In the genomic region with DNA sequence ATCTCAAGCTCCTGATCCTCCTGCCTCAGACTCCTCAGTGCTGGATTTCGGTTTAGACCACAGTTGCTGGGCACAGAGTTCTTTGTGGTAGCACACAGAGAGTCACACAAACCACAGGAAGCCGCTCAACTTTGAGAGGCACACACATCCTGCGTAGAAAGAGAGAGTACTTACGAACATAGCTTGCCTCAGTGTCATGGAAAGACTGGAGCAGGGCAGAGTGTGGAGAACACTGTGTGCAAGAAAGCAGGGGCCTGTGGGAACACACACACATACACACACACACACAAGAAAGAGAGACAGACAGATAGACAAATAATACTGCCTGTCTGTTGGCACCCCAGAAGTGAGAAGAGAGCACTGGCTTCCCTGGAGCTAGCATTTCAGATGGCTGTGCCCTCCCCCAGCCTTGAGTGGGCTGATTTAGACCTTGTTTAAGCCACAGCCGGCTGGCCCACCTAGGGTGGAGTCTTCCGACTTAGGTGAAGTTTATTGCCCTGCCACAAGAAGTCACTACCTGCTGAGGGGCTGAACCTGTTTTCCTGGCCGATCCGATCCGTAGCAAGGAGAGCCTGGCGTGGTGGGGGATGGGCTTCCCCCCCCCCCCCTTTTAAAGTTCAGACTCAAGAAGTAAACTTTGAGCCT, we compare ENCODE assay signal across 15 mouse cellular contexts. TPM values are rescaled to one million over a fixed set of nuclear protein-coding genes. Genes with fewer than 3 reads are reported as not detected.
DNase-seq lines count a peak whose midpoint lies in the region; ATAC-seq and TF ChIP-seq lines count a peak whose summit lies in the region.
"Had no signal": no experiment of that assay in that cellular context is flagged by ENCODE, and none has a peak within 500 bp of the region (broad histone marks: within the 10 kb centered on the region; RNA-seq: fewer than 3 reads in every experiment).

No protein-coding gene starts in this region.

- no peak for DNase-seq in heart, adult 11 months
- DNase-seq in CD4-positive, CD25-positive, alpha-beta regulatory T cell, adult 2 months (ENCODE audit: low read depth, low spot score): peak; percentile 94
- peak; percentile 91 for DNase-seq in induced T-regulatory cell, adult 2 months (ENCODE audit: low read depth)
- peak; percentile 78 to 93 for DNase-seq in spleen, adult 2 months (ENCODE audit: low read depth in 1 of 2, low spot score in 2 of 2)
- DNase-seq in adrenal gland, adult 8-10 months: no peak
- DNase-seq in layer of hippocampus, postnatal 25 days (ENCODE audit: extremely low spot score in 1 of 2, low spot score in 1 of 2): no peak
- no peak for DNase-seq in forebrain, embryonic 14.5 days (ENCODE audit: low spot score)
- DNase-seq: kidney, postnatal 25 days; liver, embryonic 13.5 days had no signal

- peak overlapping the region; percentile 30; the same call in 1 of the 2 replicates for H3K27ac ChIP-seq in heart, embryonic 16.5 days (ENCODE audit: low read length)
- peak overlapping the region; percentile 94 for H3K27ac ChIP-seq in spleen, adult 2 months (ENCODE audit: insufficient read depth, low read length)
- H3K27ac ChIP-seq in forebrain, embryonic 14.5 days (ENCODE audit: low read depth, low read length): no peak overlapping the region
- H3K27ac ChIP-seq: liver, embryonic 13.5 days; stomach, embryonic 15.5 days had no signal

- WGBS in heart, embryonic 16.5 days: 57% methylated on average over 10 of the region's 10 CpGs
- 8% methylated on average over 10 of the region's 10 CpGs for WGBS in spleen, adult 2 months
- 83% methylated on average over 10 of the region's 10 CpGs for WGBS in forebrain, embryonic 14.5 days

- no peak overlapping the region for H3K4me2 ChIP-seq in heart, embryonic 16.5 days (ENCODE audit: low read depth, low read length)
- no peak overlapping the region for H3K4me2 ChIP-seq in forebrain, embryonic 14.5 days (ENCODE audit: low read length)
- H3K4me2 ChIP-seq: liver, embryonic 13.5 days; stomach, embryonic 15.5 days had no signal

- TF ChIP-seq CTCF in spleen, adult 2 months (IDR thresholded peaks at IDR 0.05; ENCODE audit: extremely low read depth, insufficient read depth, insufficient read length, insufficient replicate concordance): no peak

- no peak overlapping the region for H3K9ac ChIP-seq in heart, embryonic 16.5 days (ENCODE audit: low read length)
- H3K9ac ChIP-seq in forebrain, embryonic 14.5 days (ENCODE audit: low read length): no peak overlapping the region
- H3K9ac ChIP-seq: liver, embryonic 13.5 days; stomach, embryonic 15.5 days had no signal

- ATAC-seq in heart, embryonic 16.5 days (replicated peaks; ENCODE audit: extremely low read depth, insufficient read depth, low FRiP score): no peak
- ATAC-seq in forebrain, embryonic 14.5 days: no peak

- H3K27me3 ChIP-seq in heart, embryonic 16.5 days (ENCODE audit: control insufficient read depth, insufficient read depth, low read length): no peaks in the 10 kb centered on the region; the same call in 1 of the 2 replicates
- H3K27me3 ChIP-seq in spleen, adult 2 months (ENCODE audit: control insufficient read depth, insufficient read depth, low read length): no peaks in the 10 kb centered on the region
- no peaks in the 10 kb centered on the region for H3K27me3 ChIP-seq in forebrain, embryonic 14.5 days (replicated peaks; ENCODE audit: control insufficient read depth, insufficient read depth, low read length)
- H3K27me3 ChIP-seq: stomach, embryonic 15.5 days had no signal

- TF ChIP-seq POLR2A in spleen, adult 2 months (IDR thresholded peaks at IDR 0.05; ENCODE audit: low read depth, low read length): no peak; the same call in 1 of the 2 replicates

- no peak overlapping the region for H3K4me3 ChIP-seq in heart, embryonic 16.5 days (ENCODE audit: low read length)
- H3K4me3 ChIP-seq in spleen, adult 2 months (ENCODE audit: extremely low read depth, insufficient read depth, insufficient read length): peak overlapping the region; percentile 15; the same call in 1 of the 2 replicates
- H3K4me3 ChIP-seq in forebrain, embryonic 14.5 days (ENCODE audit: low read depth, low read length): no peak overlapping the region
- H3K4me3 ChIP-seq: liver, embryonic 13.5 days; stomach, embryonic 15.5 days had no signal

- peaks cover 11% of the 10 kb centered on the region for H3K4me1 ChIP-seq in heart, embryonic 16.5 days (ENCODE audit: control insufficient read depth, insufficient read depth, low read length)
- peaks cover 47% of the 10 kb centered on the region for H3K4me1 ChIP-seq in spleen, adult 2 months (ENCODE audit: control insufficient read depth, insufficient read depth, insufficient read length)
- H3K4me1 ChIP-seq in forebrain, embryonic 14.5 days (ENCODE audit: control insufficient read depth, insufficient read depth, low read length): no peaks in the 10 kb centered on the region

- H3K36me3 ChIP-seq in heart, embryonic 16.5 days (ENCODE audit: control insufficient read depth, insufficient read depth): no peaks in the 10 kb centered on the region
- H3K36me3 ChIP-seq in spleen, adult 2 months (ENCODE audit: control insufficient read depth, insufficient read depth, low read length): no peaks in the 10 kb centered on the region
- no peaks in the 10 kb centered on the region for H3K36me3 ChIP-seq in forebrain, embryonic 14.5 days (ENCODE audit: control insufficient read depth, insufficient read depth, low read length)
- H3K36me3 ChIP-seq: liver, embryonic 13.5 days; stomach, embryonic 15.5 days had no signal

- H3K9me3 ChIP-seq in heart, embryonic 16.5 days (replicated peaks; ENCODE audit: control insufficient read depth, low read length): no peaks in the 10 kb centered on the region
- H3K9me3 ChIP-seq in forebrain, embryonic 14.5 days (replicated peaks; ENCODE audit: control insufficient read depth, low read length): no peaks in the 10 kb centered on the region
- H3K9me3 ChIP-seq: liver, embryonic 13.5 days; stomach, embryonic 15.5 days had no signal

RNA-seq across cellular contexts. Expression of gene Plaur, which starts 4.4 kb away (rescaled TPM):
- polyA plus RNA-seq in heart, embryonic 16.5 days (2015; fragmentation: Nextera tagmentation; extraction: Ambion mirVana): 8.1 and 8.8 TPM in 2 replicates
- polyA plus RNA-seq in spleen, adult 2 months (2012; rRNA removed): 51.2 and 58.6 TPM in 2 replicates
- total RNA-seq in adrenal gland, adult 8-10 months (2022): 10 to 100 TPM in 3 of 4 experiments, 1 to 10 TPM in 1; 9.6 to 19.2 (median 10.2) TPM
- 1 to 10 TPM in 1 of 2 experiments, under 1 TPM in 1; 0.40 to 1.0 TPM for total RNA-seq in layer of hippocampus, postnatal 25 days (2021)
- polyA plus RNA-seq in forebrain, embryonic 14.5 days (2014; fragmentation: Nextera tagmentation; extraction: Ambion mirVana): 1.4 and 2.0 TPM in 2 replicates

RNA-seq across cellular contexts. Expression of gene Irgc1, which starts 5.8 kb away (rescaled TPM):
- 0.29 TPM in 1 of 2 replicates, not detected in the other for polyA plus RNA-seq in heart, embryonic 16.5 days (2015; fragmentation: Nextera tagmentation; extraction: Ambion mirVana)
- 6.5 and 19.9 TPM in 2 replicates for polyA plus RNA-seq in spleen, adult 2 months (2012; rRNA removed)
- not detected for total RNA-seq in adrenal gland, adult 8-10 months (2022)
- total RNA-seq in layer of hippocampus, postnatal 25 days (2021): not detected
- polyA plus RNA-seq in forebrain, embryonic 14.5 days (2014; fragmentation: Nextera tagmentation; extraction: Ambion mirVana): not detected in 2 replicates
- total RNA-seq: heart, postnatal 25 days had no signal
- polyA plus RNA-seq: forebrain, embryonic 11.5 days; liver, embryonic 13.5 days; neural tube, embryonic 14.5 days; stomach, embryonic 15.5 days had no signal

RNA-seq across cellular contexts. Expression of gene Cadm4, which starts 24.0 kb away (rescaled TPM):
- 1.2 and 1.3 TPM in 2 replicates for polyA plus RNA-seq in heart, embryonic 16.5 days (2015; fragmentation: Nextera tagmentation; extraction: Ambion mirVana)
- 33.1 and 34.5 TPM in 2 replicates for polyA plus RNA-seq in spleen, adult 2 months (2012; rRNA removed)
- total RNA-seq in adrenal gland, adult 8-10 months (2022): 1 to 10 TPM; 3.1 to 4.7 (median 4.1) TPM
- 100 to 1,000 TPM; 156 to 179 TPM for total RNA-seq in layer of hippocampus, postnatal 25 days (2021)
- 26.3 and 29.0 TPM in 2 replicates for polyA plus RNA-seq in forebrain, embryonic 14.5 days (2014; fragmentation: Nextera tagmentation; extraction: Ambion mirVana)

RNA-seq across cellular contexts. Expression of gene Zfp428, which starts 49.0 kb away (rescaled TPM):
- 40.9 and 43.0 TPM in 2 replicates for polyA plus RNA-seq in heart, embryonic 16.5 days (2015; fragmentation: Nextera tagmentation; extraction: Ambion mirVana)
- polyA plus RNA-seq in spleen, adult 2 months (2012; rRNA removed): 4.0 and 5.9 TPM in 2 replicates
- 1 to 10 TPM; 4.9 to 7.3 (median 5.6) TPM for total RNA-seq in adrenal gland, adult 8-10 months (2022)
- 10 to 100 TPM; 39.8 to 45.0 TPM for total RNA-seq in layer of hippocampus, postnatal 25 days (2021)
- 178 and 205 TPM in 2 replicates for polyA plus RNA-seq in forebrain, embryonic 14.5 days (2014; fragmentation: Nextera tagmentation; extraction: Ambion mirVana)

RNA-seq across cellular contexts. Expression of gene AC161166.1, which starts 54.4 kb away (rescaled TPM):
- polyA plus RNA-seq in heart, embryonic 16.5 days (2015; fragmentation: Nextera tagmentation; extraction: Ambion mirVana): 0.26 and 0.35 TPM in 2 replicates
- not detected in 2 replicates for polyA plus RNA-seq in spleen, adult 2 months (2012; rRNA removed)
- not detected for total RNA-seq in adrenal gland, adult 8-10 months (2022)
- not detected for total RNA-seq in layer of hippocampus, postnatal 25 days (2021)
- 0.20 and 0.45 TPM in 2 replicates for polyA plus RNA-seq in forebrain, embryonic 14.5 days (2014; fragmentation: Nextera tagmentation; extraction: Ambion mirVana)
- total RNA-seq: heart, postnatal 25 days had no signal
- polyA plus RNA-seq: cortical plate, adult 2 months; liver, embryonic 13.5 days had no signal

Comparison
In these comparisons a context has a peak if more than half of its experiments do, and no peak if none do; other contexts are left out.
1. DNase-seq: peak in CD4-positive, CD25-positive, alpha-beta regulatory T cell, adult 2 months (single experiment), induced T-regulatory cell, adult 2 months (single experiment) and spleen, adult 2 months (2 of 2); none in heart, adult 11 months (single experiment), adrenal gland, adult 8-10 months (single experiment), layer of hippocampus, postnatal 25 days (0 of 2) and forebrain, embryonic 14.5 days (single experiment).
2. RNA of gene Cadm4, which starts 24.0 kb away (polyA plus RNA-seq): 33.1 to 34.5 TPM in spleen, adult 2 months and 26.3 to 29.0 TPM in forebrain, embryonic 14.5 days; 1.2 to 1.3 TPM in heart, embryonic 16.5 days; every median in the first group is over 10 times any median in the second.